Mouse (Mus musculus) testis, postnatal 10 days (tissue): ENCODE results near the gene Fahd1.

Experiments used
- DNase-seq: peaks from one replicate; pipeline ENCODE4 v3.0.0; 2021; ENCODE audit warnings: low spot score

The Fahd1 gene

GRCm38 (mm10) chr17:24850065-24850772 lies at the start of gene Fahd1:
TSS of gene Fahd1 (minus strand) at chr17:24850364.
- peak; percentile 94 for DNase-seq

GRCm38 (mm10) chr17:24899153-24899552 lies 49.0 kb upstream of the Fahd1 start:
- DNase-seq = no peak

DNA sequence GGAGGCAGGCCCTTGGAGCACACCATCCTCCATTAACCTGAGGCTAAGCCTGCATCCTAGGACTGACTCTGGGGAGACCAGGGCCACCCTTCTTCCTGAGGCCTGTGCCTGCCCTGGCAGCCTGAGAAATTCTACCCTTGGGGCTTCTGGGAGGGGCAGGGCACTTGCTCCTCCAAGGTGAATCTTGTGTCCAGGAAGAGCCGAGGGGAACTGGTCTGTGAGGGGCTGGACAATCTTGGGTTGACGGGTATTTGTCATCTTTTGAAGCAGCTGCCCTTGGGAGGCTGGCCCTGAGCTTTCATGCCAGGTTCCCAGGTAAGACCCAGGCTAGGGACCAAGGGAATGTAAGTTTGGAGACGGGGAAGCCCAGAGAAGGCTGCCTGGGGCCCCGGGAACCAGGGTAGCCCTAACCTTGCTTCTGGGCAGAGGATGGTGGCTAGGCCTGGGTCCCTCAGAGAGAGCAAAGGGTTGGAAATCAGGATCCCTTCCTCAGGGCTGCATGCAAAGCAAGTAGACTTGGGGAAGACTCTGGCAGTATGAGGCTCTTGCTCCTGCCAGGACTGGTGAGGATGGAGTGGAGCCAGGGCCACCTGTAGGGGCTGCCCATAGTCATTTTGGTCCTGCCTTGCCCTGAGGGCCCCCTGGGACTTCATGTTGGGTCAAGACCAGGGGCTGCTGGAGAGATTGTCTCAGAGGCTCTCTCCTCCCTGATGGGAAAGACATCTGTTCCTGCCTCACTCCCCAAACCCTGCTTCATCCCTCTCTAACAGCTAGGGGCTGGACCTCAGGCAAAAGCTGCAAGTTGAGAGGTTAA lies 48.1 kb upstream of the Fahd1 start:
- no peak for DNase-seq

DNA sequence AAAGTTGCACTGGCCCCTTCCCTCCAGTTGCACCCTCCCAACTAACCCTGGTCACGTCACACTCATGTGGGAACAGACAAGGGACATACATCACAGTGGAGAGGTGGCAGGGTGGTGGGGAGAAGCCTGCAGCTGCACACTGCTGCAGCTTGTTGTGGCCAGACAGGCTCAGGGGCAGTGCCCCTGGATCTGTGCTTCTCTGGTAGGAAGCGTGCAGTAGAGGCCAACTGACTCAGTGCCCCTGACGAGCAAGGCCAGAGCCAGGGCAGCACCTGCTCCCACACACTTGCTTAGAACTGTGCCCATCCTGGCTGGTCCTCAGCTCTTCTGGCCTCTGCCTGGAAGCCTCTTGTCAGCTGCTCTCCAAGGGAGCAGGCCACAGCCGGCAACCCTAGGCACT lies 47.4 kb upstream of the Fahd1 start:
- no peak for DNase-seq

DNA sequence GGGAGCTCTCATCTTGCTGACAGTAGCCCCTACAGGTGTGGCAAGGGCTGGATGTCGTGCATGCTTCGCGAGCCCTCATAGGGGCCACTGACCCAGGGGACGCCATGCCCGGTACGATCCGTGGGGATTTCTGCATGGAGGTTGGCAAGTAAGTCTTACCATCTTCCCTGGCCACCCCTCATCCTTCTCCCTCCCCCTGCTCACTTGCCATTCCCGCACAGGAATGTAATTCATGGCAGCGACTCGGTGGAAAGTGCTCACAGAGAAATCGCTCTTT lies 46.8 kb upstream of the Fahd1 start:
- DNase-seq = no peak

GRCm38 (mm10) chr17:24896241-24896992 lies 46.3 kb upstream of the Fahd1 start, which contains the start of gene Nme3:
TSS of gene Nme3 (plus strand) at chr17:24896500.
- DNase-seq = peak; percentile 85

GRCm38 (mm10) chr17:24895571-24896240 lies 45.5 kb upstream of the Fahd1 start:
- DNase-seq = no peak

GRCm38 (mm10) chr17:24894995-24895547 lies 44.9 kb upstream of the Fahd1 start, which contains the start of the genes Eme2 and Mrps34:
TSS of gene Eme2 (minus strand) at chr17:24895087.
TSS of gene Mrps34 (plus strand) at chr17:24895116.
- peak; percentile 83 for DNase-seq

GRCm38 (mm10) chr17:24894061-24894994 lies 44.2 kb upstream of the Fahd1 start:
- no peak for DNase-seq

DNA sequence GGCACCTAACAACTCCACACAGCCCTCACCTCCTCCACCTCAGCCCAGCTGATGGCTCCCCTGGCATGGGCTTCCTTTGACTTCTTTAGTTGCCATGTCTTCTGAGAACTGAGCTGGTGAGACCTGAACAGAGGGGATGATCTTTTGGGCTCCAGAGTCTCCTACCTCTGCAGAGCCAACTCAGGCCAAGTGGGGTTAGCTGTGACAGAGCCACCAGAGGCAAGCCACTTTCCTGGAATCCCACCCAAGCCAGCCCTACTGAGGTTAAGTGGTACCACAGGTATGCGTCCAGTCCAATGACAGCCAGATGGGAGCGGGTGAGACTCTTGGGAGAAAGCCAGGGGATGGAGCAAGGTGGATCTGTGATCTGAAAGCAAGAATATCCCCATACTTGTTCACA lies 43.1 kb upstream of the Fahd1 start:
- no peak for DNase-seq

GRCm38 (mm10) chr17:24892785-24893184 lies 42.6 kb upstream of the Fahd1 start:
- DNase-seq = no peak

DNA sequence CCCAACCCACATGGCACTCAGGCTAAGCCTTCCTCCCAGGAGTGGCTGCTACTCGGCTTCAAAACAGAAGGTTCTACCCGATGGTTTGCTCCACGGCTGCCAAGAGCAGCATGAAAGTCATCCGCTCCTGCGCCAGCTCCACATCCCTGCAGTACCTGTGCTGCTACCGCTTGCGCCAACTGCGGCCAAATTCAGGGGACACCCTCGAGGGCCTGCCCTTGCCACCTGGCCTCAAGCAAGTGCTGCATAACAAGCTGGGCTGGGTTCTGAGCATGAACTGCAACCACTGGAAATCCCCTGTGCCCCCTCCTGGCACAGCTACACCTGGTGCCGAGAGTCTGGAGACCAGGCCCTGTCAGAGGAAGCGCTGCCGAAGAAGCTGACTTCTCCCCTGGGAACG lies 41.2 kb upstream of the Fahd1 start:
- no peak for DNase-seq

DNA sequence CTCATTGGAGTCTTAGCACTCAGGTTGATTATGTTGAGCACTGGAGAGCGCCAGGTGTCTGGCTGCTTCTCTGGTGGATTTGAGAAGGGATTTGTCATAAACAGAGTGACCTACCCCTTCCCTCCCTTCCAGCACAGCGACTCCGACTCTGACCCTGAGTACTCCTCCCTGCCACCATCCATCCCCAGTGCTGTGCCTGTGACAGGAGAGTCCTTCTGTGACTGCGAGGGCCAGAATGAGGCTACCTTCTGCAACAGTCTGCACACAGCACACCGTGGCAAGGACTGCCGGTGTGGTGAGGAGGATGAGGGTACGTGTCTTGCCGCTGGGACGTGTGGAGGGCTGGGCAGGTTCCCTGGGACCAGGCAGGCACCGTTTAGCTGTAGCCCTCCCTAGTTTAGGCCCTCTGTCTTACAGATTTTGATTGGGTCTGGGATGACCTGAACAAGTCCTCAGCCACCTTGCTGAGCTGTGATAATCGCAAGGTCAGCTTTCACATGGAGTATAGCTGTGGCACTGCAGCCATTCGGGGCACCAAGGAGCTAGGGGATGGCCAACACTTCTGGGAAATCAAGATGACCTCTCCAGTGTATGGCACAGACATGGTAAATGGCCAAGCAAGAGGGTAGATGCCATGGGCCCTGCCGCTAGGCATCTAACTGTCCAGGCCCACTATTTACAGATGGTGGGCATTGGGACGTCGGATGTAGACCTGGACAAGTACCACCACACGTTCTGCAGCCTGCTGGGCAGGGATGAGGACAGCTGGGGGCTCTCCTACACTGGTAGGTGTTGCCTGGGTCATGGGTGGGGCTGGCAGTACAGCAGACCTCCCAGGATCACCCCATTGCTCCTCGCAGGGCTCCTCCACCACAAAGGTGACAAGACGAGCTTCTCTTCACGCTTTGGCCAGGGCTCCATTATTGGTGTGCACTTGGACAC lies 40.3 kb upstream of the Fahd1 start:
- no peak for DNase-seq

GRCm38 (mm10) chr17:24888862-24889261 lies 38.7 kb upstream of the Fahd1 start:
- DNase-seq = no peak

DNA sequence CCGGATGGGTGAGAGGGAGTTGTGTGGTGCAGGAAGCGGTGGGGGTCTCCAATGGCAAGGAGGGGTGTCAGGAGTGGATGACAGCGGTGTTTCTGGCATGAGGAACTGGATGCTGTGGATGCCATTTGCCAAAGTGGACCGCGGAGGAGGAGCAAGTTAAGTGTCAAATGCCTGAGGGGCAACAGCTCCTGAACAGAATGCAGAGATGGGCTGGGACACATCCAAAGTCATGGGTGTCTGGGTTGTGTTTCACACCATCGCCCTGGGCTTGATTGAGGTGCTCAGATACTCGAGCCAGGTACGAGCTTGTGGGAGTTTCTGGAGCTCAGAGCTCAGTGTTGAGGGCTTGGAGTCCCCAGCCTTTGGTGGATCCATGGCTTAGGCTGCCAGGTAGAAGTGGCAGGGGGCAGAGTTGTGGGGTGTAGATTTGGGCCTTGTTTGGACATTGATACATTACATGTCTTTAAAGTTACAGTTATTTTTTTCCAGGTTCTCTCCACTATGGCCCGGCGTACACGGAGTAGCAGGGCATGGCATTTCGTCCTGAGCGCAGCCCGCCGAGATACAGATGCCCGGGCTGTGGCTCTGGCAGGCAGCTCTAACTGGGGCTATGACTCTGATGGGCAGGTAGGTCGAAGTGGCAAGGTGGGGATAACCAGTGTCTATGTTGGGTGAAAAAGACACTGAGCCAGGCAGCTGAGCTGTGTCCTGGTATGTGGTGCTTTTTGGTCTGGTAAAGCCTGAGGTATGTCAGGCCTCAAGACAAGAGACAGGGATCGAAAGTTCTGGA lies 37.3 kb upstream of the Fahd1 start:
- DNase-seq = no peak

GRCm38 (mm10) chr17:24886932-24887271 lies 36.7 kb upstream of the Fahd1 start:
- DNase-seq = no peak

DNA sequence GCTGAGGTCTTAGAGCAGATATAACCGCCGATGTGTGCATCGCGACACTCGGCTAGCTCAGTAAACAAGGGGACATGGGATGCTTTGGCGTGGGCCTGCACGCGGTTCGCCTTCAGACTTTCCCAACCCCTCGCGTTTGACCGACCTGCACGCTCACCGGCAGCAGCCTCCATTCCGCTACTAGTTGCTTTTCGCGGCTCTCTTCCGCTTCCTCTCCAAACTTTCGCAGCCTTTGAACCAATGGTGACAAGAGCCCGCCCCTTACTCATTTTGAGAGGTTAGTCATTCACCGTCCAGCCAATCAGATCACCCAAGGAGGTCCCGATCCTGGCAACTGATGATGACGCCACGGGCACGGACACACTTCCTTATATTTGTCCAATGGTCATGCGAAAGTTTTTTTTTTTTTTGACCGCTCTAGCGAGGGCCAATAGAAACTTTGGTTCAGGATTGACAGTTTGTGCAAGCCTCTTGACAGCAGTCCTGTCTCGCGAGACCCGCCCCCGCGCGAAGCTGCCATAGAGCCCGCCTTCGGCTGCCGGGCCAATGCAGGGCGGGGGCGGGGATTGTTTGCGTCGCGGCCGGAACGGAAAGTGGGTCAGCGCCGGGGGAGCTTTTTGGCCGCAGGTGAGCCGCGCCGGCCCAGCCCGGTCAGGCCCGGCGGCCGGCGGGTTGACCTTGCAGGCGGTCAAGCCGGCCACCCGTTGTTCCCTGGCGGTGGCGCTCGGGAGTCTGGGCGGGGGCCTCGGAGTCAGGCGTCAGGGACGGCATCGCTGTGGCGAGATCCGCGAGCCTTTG lies 36.2 kb upstream of the Fahd1 start, which contains the start of the genes Nubp2 and Spsb3:
Gene Nubp2 (minus strand): TSS at position 216 of the 798 bp plus-strand sequence.
Gene Spsb3 (plus strand): TSS at position 510 of the 798 bp plus-strand sequence.
- peak; percentile 99 for DNase-seq
